Mouse (Mus musculus) limb, embryonic 14.5 days (tissue): ENCODE measurements around the gene Ybx3. TPM values are rescaled to one million over a fixed set of nuclear protein-coding genes. Genes with fewer than 3 reads are reported as not detected.
A peak's percentile ranks its signal among the peaks of the same experiment; 100 is the strongest.

Source experiments
- ATAC-seq: fragments of 200-750 bp; cut with Nextera tagmentation; 2 replicates; pipeline ENCODE4 v1.8.0; 2017; ENCODE audit warnings: low read depth, moderate number of reproducible peaks, moderate TSS enrichment; ENCODE audit not compliant: low FRiP score
- DNase-seq: peaks from one replicate; pipeline ENCODE4 v3.0.0-alpha.2; 2015; ENCODE audit warnings: low spot score
- H3K27ac ChIP-seq: fragments of 300-500 bp; sonication (generic); replicated peaks from 2 replicates; pipeline ENCODE4 v1.5.1; 2014; ENCODE audit warnings: low read depth, mild to moderate bottlenecking, low read length, moderate library complexity, mixed read lengths
- H3K27me3 ChIP-seq: fragments of 300-500 bp; sonication (generic); 2 replicates; pipeline ENCODE4 v1.6.1; 2014; ENCODE audit warnings: low read length, mixed read lengths; ENCODE audit not compliant: control insufficient read depth, insufficient read depth
- H3K36me3 ChIP-seq: fragments of 300-500 bp; sonication (generic); 2 replicates; pipeline ENCODE4 v1.6.1; 2014; ENCODE audit warnings: mild to moderate bottlenecking, low read length, moderate library complexity, mixed read lengths; ENCODE audit not compliant: control insufficient read depth, insufficient read depth
- H3K4me1 ChIP-seq: fragments of 300-500 bp; sonication (generic); 2 replicates; pipeline ENCODE4 v1.6.1; 2014; ENCODE audit warnings: antibody characterized with exemption, low read length, mixed read lengths; ENCODE audit not compliant: control insufficient read depth, insufficient read depth
- H3K4me2 ChIP-seq: fragments of 300-500 bp; sonication (generic); replicated peaks from 2 replicates; pipeline ENCODE4 v1.6.1; 2014; ENCODE audit warnings: low read depth, mild to moderate bottlenecking, low read length, moderate library complexity; ENCODE audit not compliant: severe bottlenecking
- H3K4me3 ChIP-seq: fragments of 300-500 bp; sonication (generic); replicated peaks from 2 replicates; pipeline ENCODE4 v1.5.1; 2014; ENCODE audit warnings: low read length
- H3K9ac ChIP-seq: fragments of 300-500 bp; sonication (generic); 2 replicates; pipeline ENCODE4 v1.6.1; 2014; ENCODE audit warnings: mild to moderate bottlenecking, low read depth, low read length, moderate library complexity; ENCODE audit not compliant: severe bottlenecking
- H3K9me3 ChIP-seq: fragments of 300-500 bp; sonication (generic); 2 replicates; pipeline ENCODE4 v1.6.1; 2016; ENCODE audit warnings: low read length; ENCODE audit not compliant: control insufficient read depth
- POLR2A ChIP-seq: fragments of 200-500 bp; IDR thresholded peaks from 2 replicates; pipeline ENCODE4 v1.8.0; 2012; ENCODE audit warnings: inconsistent platforms, mild to moderate bottlenecking, moderate library complexity, borderline replicate concordance; ENCODE audit not compliant: insufficient read depth, insufficient read length; ENCODE audit errors: extremely low read depth
- WGBS: fragments of 180-500 bp; shearing (Covaris S2); extraction: QIAGEN DNeasy Blood & Tissue Kit; methylation state at CpG from one replicate; pipeline ENCODE4 v1.1.7; 2014; 5-methylcytosine and 5-hydroxymethylcytosine counted together
- polyA plus RNA-seq, 2 experiments: library from polyadenylated mRNA; depleted of rRNA in 1 of 2; stranded (reverse) in 1 of 2; unstranded in 1 of 2; fragments of >200 nt; fragmentation: Nextera tagmentation in 1 of 2; extraction: Ambion mirVana in 1 of 2; gene quantifications; 2 replicates each; pipeline versions ENCODE4 v1.2.1 to v1.2.3; 2012 to 2014

Gene Ybx3
- polyA plus RNA-seq, 2 experiments = 77.9 to 219 TPM

GRCm38 (mm10) chr6:131419614-131420013, 31.3 kb upstream of the Ybx3 start:
- no peaks in the 10 kb centered on the region for H3K4me1 ChIP-seq
- H3K4me2 ChIP-seq = no peak overlapping the region
- no peaks in the 10 kb centered on the region for H3K9me3 ChIP-seq
- H3K36me3 ChIP-seq = no peaks in the 10 kb centered on the region
- DNase-seq = no peak
- WGBS = 90% methylated on average over 3 of the region's 3 CpGs
- no peak overlapping the region for H3K27ac ChIP-seq
- no peak for TF ChIP-seq POLR2A
- no peaks in the 10 kb centered on the region for H3K27me3 ChIP-seq
- no peak for ATAC-seq
- no peak overlapping the region for H3K9ac ChIP-seq
- no peak overlapping the region for H3K4me3 ChIP-seq

GRCm38 (mm10) chr6:131418770-131419169, 30.5 kb upstream of the Ybx3 start:
- Histone ChIP-seq H3K9ac (no peak overlapping the region), H3K9me3 (no peaks in the 10 kb centered on the region), H3K36me3 (no peaks in the 10 kb centered on the region), H3K27ac (no peak overlapping the region), H3K4me2 (no peak overlapping the region), H3K27me3 (no peaks in the 10 kb centered on the region), H3K4me1 (no peaks in the 10 kb centered on the region), H3K4me3 (no peak overlapping the region)
- DNase-seq (peak; percentile 90), ATAC-seq (peak; percentile 76)
- no peak for TF ChIP-seq POLR2A

- DNase-seq = no peak
- no peak for ATAC-seq
Observed at GRCm38 (mm10) chr6:131411116-131411843, 23.0 kb upstream of the Ybx3 start.

GRCm38 (mm10) chr6:131406957-131407356, 18.7 kb upstream of the Ybx3 start:
- Histone ChIP-seq H3K36me3 (no peaks in the 10 kb centered on the region), H3K4me3 (no peak overlapping the region), H3K27ac (no peak overlapping the region), H3K27me3 (no peaks in the 10 kb centered on the region), H3K4me2 (no peak overlapping the region), H3K4me1 (no peaks in the 10 kb centered on the region), H3K9me3 (no peaks in the 10 kb centered on the region), H3K9ac (no peak overlapping the region)
- no peak for TF ChIP-seq POLR2A
- no peak for ATAC-seq
- DNase-seq = no peak

More at GRCm38 (mm10) chr6:131411116-131411843, 23.0 kb upstream of the Ybx3 start:
- no peaks in the 10 kb centered on the region for H3K9me3 ChIP-seq
- H3K27me3 ChIP-seq = no peaks in the 10 kb centered on the region
- no peak overlapping the region for H3K27ac ChIP-seq
- WGBS = 71% methylated on average over 6 of the region's 6 CpGs
- no peak overlapping the region for H3K4me2 ChIP-seq
- no peaks in the 10 kb centered on the region for H3K4me1 ChIP-seq
- TF ChIP-seq POLR2A = no peak
- H3K36me3 ChIP-seq = no peaks in the 10 kb centered on the region
- no peak overlapping the region for H3K4me3 ChIP-seq
- no peak overlapping the region for H3K9ac ChIP-seq

GRCm38 (mm10) chr6:131405896-131406295, 17.6 kb upstream of the Ybx3 start:
- Histone ChIP-seq H3K27me3 (no peaks in the 10 kb centered on the region), H3K27ac (no peak overlapping the region), H3K9ac (no peak overlapping the region), H3K4me1 (no peaks in the 10 kb centered on the region), H3K4me3 (no peak overlapping the region), H3K9me3 (no peaks in the 10 kb centered on the region), H3K4me2 (no peak overlapping the region), H3K36me3 (no peaks in the 10 kb centered on the region)
- TF ChIP-seq POLR2A = no peak
- ATAC-seq (no peak), DNase-seq (no peak)
- 2% methylated on average over 2 of the region's 2 CpGs for WGBS
